Mouse (Mus musculus): ENCODE results near the gene Fsd1.
A peak's percentile ranks its signal among the peaks of the same experiment; 100 is the strongest.
"Not testable (repeated sequence)": the region's sequence is repeated elsewhere in the genome, so short reads cannot be mapped to it uniquely, and the experiment has no call there.

The Fsd1 gene

GRCm38 (mm10) chr17:55986030-55986961 lies at the start of gene Fsd1:
Gene Fsd1 (plus strand): TSS chr17:55986509.
- DNase-seq, result peak; percentile 82

DNA sequence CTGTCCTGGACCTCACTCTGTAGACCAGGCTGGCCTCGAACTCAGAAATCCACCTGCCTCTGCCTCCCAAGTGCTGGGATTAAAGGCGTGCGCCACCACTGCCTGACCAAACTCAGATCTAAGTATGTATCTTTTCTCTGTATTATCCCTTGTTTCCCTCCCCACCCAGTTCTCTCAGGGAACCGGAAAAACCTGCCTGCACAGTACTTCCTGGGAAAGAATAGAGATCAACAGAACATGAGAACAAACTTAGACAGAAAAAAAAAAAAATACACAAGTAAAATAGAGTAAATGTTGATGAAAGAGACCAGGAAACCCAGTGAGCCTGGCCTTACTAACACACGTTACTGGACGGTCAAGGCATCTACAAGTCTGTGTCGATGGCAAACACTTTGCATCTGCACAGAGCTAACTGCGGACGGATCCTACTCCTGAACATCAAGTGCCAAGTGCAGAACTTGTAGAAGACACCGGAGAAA lies 41.9 kb upstream of the Fsd1 start:
- not testable (repeated sequence) for DNase-seq

GRCm38 (mm10) chr17:55944866-55945682 lies 41.2 kb upstream of the Fsd1 start:
- peak; percentile 94 for DNase-seq

DNA sequence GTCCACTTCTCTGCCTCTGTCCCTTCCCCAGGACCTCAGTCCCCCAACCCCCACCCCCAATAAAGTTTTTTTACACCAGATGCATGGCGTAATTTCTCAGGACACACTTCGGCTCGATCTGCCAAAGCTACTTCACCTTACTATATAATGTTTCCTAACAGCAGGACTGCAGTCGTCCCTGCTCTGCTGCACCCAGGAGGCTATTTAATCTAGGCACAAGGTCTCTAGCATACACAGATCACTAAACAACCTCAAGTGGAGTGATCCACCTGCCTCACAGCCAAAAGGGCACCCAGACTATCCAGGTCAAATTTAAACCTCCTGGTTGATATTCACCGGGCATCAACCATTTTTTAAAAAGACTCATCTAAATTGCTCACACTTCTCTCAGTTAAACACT lies 40.6 kb upstream of the Fsd1 start:
- DNase-seq, result peak; percentile 36

DNA sequence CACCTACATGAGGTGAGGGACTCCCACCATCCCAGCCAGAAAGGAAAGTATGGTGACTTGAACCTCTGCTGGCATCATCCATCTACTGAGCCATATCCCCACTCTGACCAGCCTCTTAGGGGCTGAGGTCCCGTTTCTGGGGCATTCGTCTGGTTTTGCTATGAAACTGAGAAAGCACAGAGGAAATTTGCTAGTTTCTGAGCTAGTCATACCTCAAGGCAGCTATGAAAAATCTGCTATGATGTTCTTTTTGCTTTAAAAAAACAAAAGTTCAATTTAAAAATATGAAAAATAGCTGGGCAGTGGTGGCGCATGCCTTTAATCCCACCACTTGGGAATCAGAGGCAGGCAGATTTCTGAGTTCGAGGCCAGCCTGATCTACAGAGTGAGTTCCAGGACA lies 37.7 kb upstream of the Fsd1 start:
- no peak for DNase-seq

- DNase-seq, result no peak
Measured at GRCm38 (mm10) chr17:55949400-55949799, 36.9 kb upstream of the Fsd1 start, which contains the start of gene Zfp119b. Gene Zfp119b (minus strand): TSS chr17:55949500.

DNA sequence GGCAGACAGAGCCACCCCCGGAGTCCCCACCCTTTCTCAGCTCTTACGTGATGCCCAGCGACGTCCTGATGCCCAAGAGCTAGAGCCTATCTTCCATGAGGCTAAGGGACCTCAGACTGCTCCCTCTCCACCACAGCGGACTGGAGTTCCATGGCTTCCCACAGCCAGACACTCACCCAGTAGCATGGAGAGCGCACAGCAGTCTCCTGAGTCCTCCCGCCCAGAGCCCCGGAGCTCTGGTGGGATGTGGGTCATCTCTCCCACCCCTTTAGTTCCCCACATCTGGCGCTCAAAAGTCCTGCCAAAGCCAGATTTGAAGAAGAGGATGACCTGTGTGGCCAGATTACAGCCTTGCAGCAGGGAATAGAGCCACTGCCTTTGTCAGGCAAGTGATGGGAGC lies 35.7 kb upstream of the Fsd1 start:
- DNase-seq, result no peak

DNA sequence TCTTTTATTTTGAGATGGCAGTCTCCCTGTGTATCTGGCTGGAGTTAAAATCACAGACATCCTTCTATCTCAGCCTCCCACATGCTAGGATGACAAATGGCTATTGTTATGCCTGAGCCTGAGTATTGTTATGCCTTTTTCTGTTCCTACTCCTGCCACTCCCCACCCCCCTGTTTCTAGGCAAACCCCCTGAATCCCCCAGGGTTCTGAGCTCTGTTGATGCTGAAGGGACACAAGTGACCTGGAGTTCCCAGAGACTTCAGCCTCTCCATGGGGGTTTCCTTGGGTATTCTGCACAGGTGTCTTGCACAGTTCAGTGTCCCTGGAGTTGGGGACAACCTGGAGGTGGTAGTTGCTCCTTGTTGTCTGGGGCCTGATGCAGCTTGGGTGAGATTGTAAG lies 34.3 kb upstream of the Fsd1 start:
- DNase-seq, result no peak

DNA sequence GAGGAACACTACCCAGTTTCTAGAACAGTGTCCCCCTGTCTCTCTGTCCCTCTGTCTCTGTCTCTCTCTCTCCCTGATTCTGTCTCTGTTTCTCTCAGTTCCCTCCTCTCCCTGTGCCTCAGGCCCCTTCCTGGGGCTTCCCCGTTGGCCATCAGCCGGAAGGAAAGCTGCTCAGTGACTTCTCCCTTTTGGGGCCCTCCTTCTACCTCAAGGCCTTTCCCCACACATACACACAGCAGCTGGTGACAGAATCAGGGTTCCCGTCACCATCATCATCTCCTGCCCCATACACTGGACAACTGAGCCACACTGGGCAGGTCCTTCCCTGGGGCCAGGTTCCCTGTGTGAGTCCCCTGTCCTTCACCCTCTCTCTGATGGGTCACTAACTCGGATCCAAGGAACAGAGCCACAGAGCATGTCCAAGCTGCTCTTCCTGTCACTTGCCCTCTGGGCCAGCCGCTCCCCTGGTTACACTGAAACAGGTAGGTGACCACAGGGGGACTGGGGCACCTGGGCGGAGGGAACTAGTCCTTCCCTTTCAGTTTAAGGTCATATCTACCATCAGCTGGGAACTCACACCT lies 33.8 kb upstream of the Fsd1 start, which contains the start of gene Ebi3:
TSS of gene Ebi3 (plus strand) at position 194 of the 581 bp plus-strand sequence.
- peak; percentile 9 for DNase-seq

DNA sequence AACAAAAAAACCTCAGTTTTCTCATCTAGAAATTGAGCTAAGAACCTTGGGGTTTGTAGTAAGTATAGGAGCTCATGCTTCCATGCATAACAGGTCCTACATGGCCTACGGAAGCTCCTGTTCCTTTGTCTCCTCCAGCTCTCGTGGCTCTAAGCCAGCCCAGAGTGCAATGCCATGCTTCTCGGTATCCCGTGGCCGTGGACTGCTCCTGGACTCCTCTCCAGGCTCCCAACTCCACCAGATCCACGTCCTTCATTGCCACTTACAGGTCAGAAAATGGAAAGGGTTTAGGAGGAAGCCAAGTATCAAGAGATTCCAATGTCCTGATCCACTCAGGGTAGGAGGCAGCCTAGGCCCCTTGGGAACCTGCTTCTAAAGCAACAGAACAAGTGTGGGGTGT lies 32.6 kb upstream of the Fsd1 start:
- peak; percentile 7 for DNase-seq

DNA sequence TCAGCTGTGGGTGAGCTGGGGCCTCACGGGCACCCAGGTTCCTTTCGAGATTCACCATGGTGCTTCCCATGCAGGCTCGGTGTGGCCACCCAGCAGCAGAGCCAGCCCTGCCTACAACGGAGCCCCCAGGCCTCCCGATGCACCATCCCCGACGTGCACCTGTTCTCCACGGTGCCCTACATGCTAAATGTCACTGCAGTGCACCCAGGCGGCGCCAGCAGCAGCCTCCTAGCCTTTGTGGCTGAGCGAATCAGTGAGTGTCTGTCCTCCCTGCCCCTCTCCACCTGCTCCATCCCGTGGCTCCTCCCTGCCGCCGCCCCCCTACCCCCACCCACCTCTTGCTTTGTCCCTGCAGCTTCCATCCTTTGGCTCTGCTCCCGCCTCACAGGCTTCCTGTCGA lies 32.1 kb upstream of the Fsd1 start:
- DNase-seq, result peak; percentile 16

GRCm38 (mm10) chr17:55956129-55956528 lies 30.2 kb upstream of the Fsd1 start:
- peak; percentile 86 for DNase-seq

GRCm38 (mm10) chr17:55956591-55956990 lies 29.7 kb upstream of the Fsd1 start:
- DNase-seq, result no peak

GRCm38 (mm10) chr17:55957168-55957567 lies 29.1 kb upstream of the Fsd1 start:
- DNase-seq, result peak; percentile 80

DNA sequence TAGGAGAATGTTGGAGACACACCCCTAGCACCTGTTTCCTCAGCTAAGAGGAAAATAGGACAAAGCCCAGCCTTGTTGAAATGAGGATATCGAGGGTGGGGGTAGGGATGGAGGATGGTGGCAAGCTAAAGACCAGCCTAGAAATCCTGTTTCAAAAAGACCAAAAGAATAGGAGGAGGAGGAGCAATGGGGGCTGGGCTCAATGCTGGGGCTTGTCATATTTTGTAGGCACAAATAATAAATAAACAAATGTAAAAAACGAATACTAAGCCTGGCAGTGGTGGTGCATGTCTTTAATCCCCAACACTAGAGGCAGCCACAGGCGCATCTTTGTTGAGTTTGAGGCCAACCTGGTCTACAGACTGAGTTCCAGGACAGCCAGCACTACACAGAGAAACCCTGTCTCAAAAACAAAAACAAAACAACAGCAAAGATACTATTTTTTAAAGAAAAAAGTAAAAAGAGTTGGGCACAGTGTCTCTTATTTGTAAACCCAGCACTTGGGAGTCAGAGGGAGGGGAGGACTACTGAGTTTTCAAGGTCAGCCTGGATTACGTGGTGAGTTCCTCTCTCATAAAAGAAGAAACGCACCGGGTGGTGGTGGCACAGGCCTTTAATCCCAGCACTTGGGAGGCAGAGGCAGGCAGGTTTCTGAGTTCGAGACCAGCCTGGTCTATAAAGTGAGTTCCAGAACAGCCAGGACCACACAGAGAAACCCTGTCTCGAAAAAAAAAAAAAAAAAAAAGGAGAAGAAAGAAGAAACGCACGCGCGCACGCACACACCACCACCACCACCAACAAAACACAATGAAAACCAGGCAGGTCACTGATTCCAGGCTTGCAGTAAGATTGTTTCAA lies 28.4 kb upstream of the Fsd1 start:
- DNase-seq, result peak; percentile 38

DNA sequence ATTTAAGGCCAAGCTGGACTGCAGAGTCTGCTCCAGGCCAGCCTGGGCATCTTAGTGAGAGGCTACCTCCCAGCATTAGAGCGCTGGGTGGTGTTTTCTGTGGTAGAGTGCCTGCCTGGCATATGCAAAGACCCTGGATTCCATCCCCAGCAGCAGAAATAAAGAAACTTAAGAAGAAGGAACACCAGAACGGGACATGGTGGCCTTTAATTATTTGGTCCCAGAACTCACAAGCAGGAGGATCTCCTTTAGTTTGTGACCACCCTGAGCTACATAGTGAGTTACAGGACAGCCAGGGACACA lies 27.8 kb upstream of the Fsd1 start:
- DNase-seq, result no peak

DNA sequence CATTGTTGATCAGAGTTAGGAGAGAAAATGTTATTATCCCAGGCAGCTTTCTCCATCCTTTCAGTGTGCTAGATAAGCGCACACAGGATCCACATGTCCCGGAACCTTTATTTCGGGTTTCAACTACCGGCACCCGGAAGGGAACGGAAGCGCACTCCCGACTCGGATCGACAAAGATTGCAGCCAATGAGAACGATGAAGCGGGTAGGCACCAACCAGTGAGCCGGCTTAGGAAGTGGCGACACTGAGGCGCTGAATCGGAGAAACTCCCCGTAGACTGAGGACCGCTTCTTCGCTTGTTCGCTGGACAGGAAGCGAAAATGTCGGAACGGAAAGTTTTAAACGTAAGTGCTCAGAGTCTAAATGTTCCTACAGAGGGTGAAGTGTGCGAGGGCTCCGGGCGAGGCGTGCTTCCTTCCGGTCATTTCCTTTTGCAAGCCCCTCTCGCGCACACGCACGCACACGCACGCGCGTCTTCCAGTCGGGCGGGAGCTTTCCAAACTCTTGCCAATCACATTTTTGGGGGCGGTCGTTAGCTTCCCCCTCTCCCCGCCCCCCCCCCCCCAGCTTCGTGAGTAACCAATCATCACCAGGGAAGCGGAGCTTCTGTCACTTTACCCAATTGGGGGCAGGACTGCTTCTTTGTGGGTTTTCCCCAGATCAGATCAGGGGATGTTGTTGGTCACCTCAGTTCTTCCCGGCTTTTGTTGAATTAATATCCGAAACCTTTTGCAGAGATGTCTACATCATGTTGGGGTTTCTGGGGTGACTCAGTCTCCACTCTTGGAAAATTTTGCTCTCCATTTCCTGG lies 27.2 kb upstream of the Fsd1 start, which contains the start of gene Yju2:
TSS of gene Yju2 (plus strand) at position 182 of the 811 bp plus-strand sequence.
- peak; percentile 94 for DNase-seq

DNA sequence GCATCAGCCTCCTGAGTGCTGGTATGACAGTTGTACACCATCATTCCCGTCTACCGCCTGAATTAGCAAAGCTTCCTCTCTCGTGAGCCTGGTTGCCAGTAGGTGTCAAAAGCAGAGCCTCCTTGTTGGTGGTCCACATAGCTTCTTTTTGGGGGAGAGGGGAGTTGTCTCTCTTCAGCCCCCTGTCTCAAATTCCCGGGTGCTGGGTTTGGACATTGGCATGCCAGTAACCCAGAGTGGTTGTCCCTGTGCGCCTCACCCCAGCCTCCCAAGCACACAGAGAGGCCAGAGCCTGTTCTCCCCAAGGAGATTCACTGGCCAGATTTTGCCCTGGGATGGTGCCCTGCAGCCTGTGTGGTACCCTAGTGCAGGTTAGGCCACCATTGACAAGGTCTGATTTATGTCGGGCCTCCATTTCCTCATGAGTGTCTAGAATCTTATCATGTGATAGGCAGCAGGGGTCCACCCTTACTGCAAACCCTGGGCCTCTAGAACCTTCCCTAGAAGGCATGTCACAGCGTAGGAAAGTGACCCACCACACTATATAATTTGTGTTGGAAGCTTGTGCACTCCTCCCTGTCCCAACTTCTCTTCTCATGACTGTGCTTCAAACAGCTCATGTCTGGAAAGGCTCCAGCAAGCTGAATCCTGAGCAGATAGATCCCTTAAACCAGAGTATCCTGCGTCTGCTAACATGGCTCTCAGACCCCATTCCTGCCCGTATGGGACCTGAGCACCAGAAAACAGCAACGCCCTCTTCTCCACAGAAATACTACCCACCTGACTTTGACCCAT lies 26.2 kb upstream of the Fsd1 start:
- DNase-seq, result peak; percentile 39

GRCm38 (mm10) chr17:55960791-55961190 lies 25.5 kb upstream of the Fsd1 start:
- peak; percentile 36 for DNase-seq

DNA sequence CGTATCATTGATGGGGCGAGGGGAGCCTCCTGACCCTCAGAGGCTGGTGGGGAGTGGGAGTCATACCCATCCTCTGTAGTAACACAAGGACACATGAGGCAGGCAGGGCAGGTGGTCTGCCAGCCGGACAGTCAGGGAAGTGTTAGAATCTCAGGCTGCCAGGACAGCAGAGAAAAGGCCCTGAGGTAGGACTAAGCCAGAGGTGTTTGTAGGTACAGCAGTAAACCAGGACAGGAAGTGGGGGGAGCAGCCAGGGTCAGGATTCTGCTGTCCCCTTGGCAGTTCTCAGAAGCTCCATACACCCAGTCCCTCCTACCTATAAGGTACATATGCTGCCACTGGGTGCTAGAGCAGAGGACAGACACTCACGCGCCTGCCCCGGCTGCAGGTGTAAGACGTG lies 24.7 kb upstream of the Fsd1 start:
- no peak for DNase-seq

Data from cerebellum, adult 8-10 months (tissue).